Comparison of ENCODE assay signal across 9 mouse cellular contexts in the genomic region with DNA sequence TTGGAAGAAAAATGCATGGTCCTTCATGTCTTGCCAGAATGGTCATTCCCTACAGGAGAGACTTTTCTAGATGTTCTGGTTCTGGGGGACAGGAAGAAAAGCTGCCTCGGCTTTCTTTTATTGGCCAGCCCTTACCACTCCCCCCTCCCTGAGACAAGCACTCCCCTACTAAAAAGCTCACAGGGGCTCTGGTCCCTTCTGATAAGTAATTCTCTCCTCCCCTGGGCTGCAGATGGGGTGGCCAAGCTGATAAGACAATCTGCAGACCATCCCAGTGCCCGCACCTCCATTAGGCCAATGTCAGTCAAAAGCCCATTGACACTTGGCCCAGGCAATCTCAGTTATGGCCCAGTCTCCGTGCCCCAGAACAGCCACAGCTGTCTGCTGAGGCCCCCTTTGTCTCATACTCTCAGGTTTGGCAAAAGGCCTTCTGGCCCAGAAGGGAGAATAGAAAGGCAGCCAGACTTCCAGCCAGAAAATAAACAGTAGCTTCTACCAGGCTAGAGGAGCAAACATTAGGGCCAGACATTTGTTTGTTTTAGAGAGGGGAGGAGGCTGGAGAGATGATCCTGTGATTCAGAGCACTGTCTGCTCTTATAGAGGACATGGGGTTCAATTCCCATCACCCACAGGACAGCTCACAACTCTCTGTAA. TPM values are rescaled to one million over a fixed set of nuclear protein-coding genes. Genes with fewer than 3 reads are reported as not detected.
DNase-seq lines count a peak whose midpoint lies in the region; ATAC-seq and TF ChIP-seq lines count a peak whose summit lies in the region.
"Had no signal": no experiment of that assay in that cellular context is flagged by ENCODE, and none has a peak within 500 bp of the region (broad histone marks: within the 10 kb centered on the region; RNA-seq: fewer than 3 reads in every experiment).

No protein-coding gene starts in this region.

- intact Hi-C loops in gastrocnemius, adult 2 months (cut with DNase I), result loop anchor here (5.0 to 10.0 kb wide), 2 partner anchors 94 to 646 kb away; a partner anchor contains a TSS

- no peak for TF ChIP-seq POLR2A in liver, adult 2 months (IDR thresholded peaks at IDR 0.05; ENCODE audit: extremely low read depth, insufficient read depth, low read length)

- no peak for TF ChIP-seq CTCF in liver, adult 2 months (IDR thresholded peaks at IDR 0.05; ENCODE audit: low read depth, low read length)
- no peak for TF ChIP-seq CTCF in gastrocnemius, adult 2 months (IDR thresholded peaks at IDR 0.05)

- no peak overlapping the region for H3K4me2 ChIP-seq in kidney, embryonic 16.5 days (replicated peaks; ENCODE audit: low read depth, low read length)
- no peak overlapping the region for H3K4me2 ChIP-seq in neural tube, embryonic 14.5 days (ENCODE audit: low read depth, low read length)

- no peaks in the 10 kb centered on the region for H3K27me3 ChIP-seq in kidney, embryonic 16.5 days (ENCODE audit: insufficient read depth, low read length)
- no peaks in the 10 kb centered on the region for H3K27me3 ChIP-seq in heart, embryonic 10.5 days (ENCODE audit: insufficient read depth, poor library complexity, severe bottlenecking)
- H3K27me3 ChIP-seq in liver, adult 2 months (ENCODE audit: control insufficient read depth, insufficient read depth, low read length), result no peaks in the 10 kb centered on the region
- H3K27me3 ChIP-seq in neural tube, embryonic 14.5 days (ENCODE audit: control insufficient read depth, insufficient read depth, low read length), result no peaks in the 10 kb centered on the region

- no peak for ATAC-seq in kidney, embryonic 16.5 days (ENCODE audit: low FRiP score, low TSS enrichment)
- no peak for ATAC-seq in neural tube, embryonic 14.5 days (ENCODE audit: low read depth)

- H3K9me3 ChIP-seq in kidney, embryonic 16.5 days (ENCODE audit: low read length), result no peaks in the 10 kb centered on the region
- H3K9me3 ChIP-seq in heart, embryonic 10.5 days, result no peaks in the 10 kb centered on the region
- H3K9me3 ChIP-seq in neural tube, embryonic 14.5 days (ENCODE audit: control insufficient read depth, low read length), result no peaks in the 10 kb centered on the region

- 40% methylated on average over 3 of the region's 3 CpGs for whole genome bisulfite sequencing in kidney, embryonic 16.5 days
- WGBS in heart, embryonic 10.5 days, result 21% methylated on average over 3 of the region's 3 CpGs
- WGBS in liver, adult 2 months, result 10% methylated on average over 3 of the region's 3 CpGs
- WGBS in neural tube, embryonic 14.5 days, result 33% methylated on average over 3 of the region's 3 CpGs

- H3K79me2 ChIP-seq in liver, adult 2 months (ENCODE audit: control insufficient read depth, insufficient read depth, low read length), result peaks cover 4% of the 10 kb centered on the region; the same call in 1 of the 2 replicates

- peaks cover 7% of the 10 kb centered on the region for H3K4me1 ChIP-seq in kidney, embryonic 16.5 days (ENCODE audit: insufficient read depth, low read length)
- H3K4me1 ChIP-seq in heart, embryonic 10.5 days, result peaks cover 52% of the 10 kb centered on the region
- peaks cover 43% of the 10 kb centered on the region for H3K4me1 ChIP-seq in liver, adult 2 months (ENCODE audit: control insufficient read depth, insufficient read depth, low read length)
- H3K4me1 ChIP-seq in neural tube, embryonic 14.5 days (ENCODE audit: control insufficient read depth, insufficient read depth, low read length), result peaks cover 6% of the 10 kb centered on the region

- no peaks in the 10 kb centered on the region for H3K36me3 ChIP-seq in kidney, embryonic 16.5 days (ENCODE audit: insufficient read depth, low read length)
- peaks cover 9% of the 10 kb centered on the region; the same call in 1 of the 2 replicates for H3K36me3 ChIP-seq in heart, embryonic 10.5 days
- H3K36me3 ChIP-seq in liver, adult 2 months (ENCODE audit: control insufficient read depth, insufficient read depth, low read length), result peaks cover 11% of the 10 kb centered on the region; the same call in 1 of the 2 replicates
- no peaks in the 10 kb centered on the region for H3K36me3 ChIP-seq in neural tube, embryonic 14.5 days (ENCODE audit: control insufficient read depth, insufficient read depth, low read length)

- no peak overlapping the region for H3K27ac ChIP-seq in kidney, embryonic 16.5 days (ENCODE audit: low read length)
- H3K27ac ChIP-seq in heart, embryonic 10.5 days, result peak overlapping the region; percentile 86
- H3K27ac ChIP-seq in liver, adult 2 months (replicated peaks; ENCODE audit: insufficient read depth, low read depth, low read length), result peak overlapping the region; percentile 9; the same call in 1 of the 2 replicates
- H3K27ac ChIP-seq in neural tube, embryonic 14.5 days (ENCODE audit: low read depth, low read length), result peak overlapping the region; percentile 35; the same call in 1 of the 2 replicates
- H3K27ac ChIP-seq in gastrocnemius, adult 2 months, result no peak overlapping the region

- no peak for DNase-seq in kidney, postnatal 14 days
- peak; percentile 94 for DNase-seq in heart, embryonic 10.5 days (ENCODE audit: low spot score)
- DNase-seq in liver, adult 2 months (ENCODE audit: extremely low read depth, low read depth, low spot score), result peak; percentile 92
- no peak for DNase-seq in left cerebral cortex, adult 8-10 months (ENCODE audit: low spot score in 2 of 2)
- no peak for DNase-seq in gastrocnemius, adult 2 months
- DNase-seq in testis, postnatal 14 days (ENCODE audit: low spot score), result no peak

- no peak overlapping the region for H3K4me3 ChIP-seq in kidney, embryonic 16.5 days (ENCODE audit: low read length)
- peak overlapping the region; percentile 23; the same call in 1 of the 2 replicates for H3K4me3 ChIP-seq in heart, embryonic 10.5 days
- H3K4me3 ChIP-seq in liver, adult 2 months (ENCODE audit: insufficient read depth, low read depth, low read length), result no peak overlapping the region
- no peak overlapping the region for H3K4me3 ChIP-seq in neural tube, embryonic 14.5 days (ENCODE audit: low read depth, low read length)
- H3K4me3 ChIP-seq in gastrocnemius, adult 2 months, result no peak overlapping the region
- H3K4me3 ChIP-seq: myocyte had no signal

- 0 out of 2 replicates have a peak overlapping the region, but pooled peaks have one; percentile 5 for H3K9ac ChIP-seq in kidney, embryonic 16.5 days (replicated peaks; ENCODE audit: low read length)
- H3K9ac ChIP-seq in liver, adult 2 months (ENCODE audit: low read depth, low read length), result no peak overlapping the region
- H3K9ac ChIP-seq in neural tube, embryonic 14.5 days (replicated peaks; ENCODE audit: low read depth, low read length), result no peak overlapping the region

RNA-seq across cellular contexts. Expression of a gene that starts 3.1 kb away (rescaled TPM):
- polyA plus RNA-seq in kidney, embryonic 16.5 days (2015; fragmentation: Nextera tagmentation; extraction: Ambion mirVana), result 12.0 and 12.8 TPM in 2 replicates
- polyA plus RNA-seq in heart, embryonic 10.5 days (2016; fragmentation: Nextera tagmentation; extraction: Ambion mirVana), result 23.3 and 24.9 TPM in 2 replicates
- total RNA-seq in liver, adult 2 months (2014; rRNA removed), result 27.0 and 35.5 TPM in 2 replicates
- 62.1 and 87.1 TPM in 2 replicates for polyA plus RNA-seq in liver, adult 2 months (2012; rRNA removed)
- polyA plus RNA-seq in neural tube, embryonic 14.5 days (2014; fragmentation: Nextera tagmentation; extraction: Ambion mirVana), result 15.2 and 23.5 TPM in 2 replicates
- total RNA-seq in left cerebral cortex, adult 8-10 months (2022), result 10 to 100 TPM; 14.2 to 17.6 (median 16.2) TPM
- total RNA-seq in gastrocnemius, adult 2 months (2021), result 1 to 10 TPM; 5.0 to 6.4 TPM

RNA-seq across cellular contexts. Expression of a gene that starts 21.9 kb away (rescaled TPM):
- polyA plus RNA-seq in kidney, embryonic 16.5 days (2015; fragmentation: Nextera tagmentation; extraction: Ambion mirVana), result 112 and 117 TPM in 2 replicates
- polyA plus RNA-seq in heart, embryonic 10.5 days (2016; fragmentation: Nextera tagmentation; extraction: Ambion mirVana), result 138 and 163 TPM in 2 replicates
- total RNA-seq in liver, adult 2 months (2014; rRNA removed), result 0.28 and 1.5 TPM in 2 replicates
- 0.37 and 0.57 TPM in 2 replicates for polyA plus RNA-seq in liver, adult 2 months (2012; rRNA removed)
- 8.4 and 11.9 TPM in 2 replicates for polyA plus RNA-seq in neural tube, embryonic 14.5 days (2014; fragmentation: Nextera tagmentation; extraction: Ambion mirVana)
- total RNA-seq in left cerebral cortex, adult 8-10 months (2022), result 1 to 10 TPM in 3 of 4 experiments, under 1 TPM in 1; 0.93 to 2.3 (median 1.8) TPM
- 1 to 10 TPM; 4.4 to 9.9 TPM for total RNA-seq in gastrocnemius, adult 2 months (2021)

RNA-seq across cellular contexts. Expression of a gene that starts 22.1 kb away (rescaled TPM):
- polyA plus RNA-seq in kidney, embryonic 16.5 days (2015; fragmentation: Nextera tagmentation; extraction: Ambion mirVana), result 36.6 and 38.3 TPM in 2 replicates
- 44.1 and 48.3 TPM in 2 replicates for polyA plus RNA-seq in heart, embryonic 10.5 days (2016; fragmentation: Nextera tagmentation; extraction: Ambion mirVana)
- 10.9 and 14.5 TPM in 2 replicates for total RNA-seq in liver, adult 2 months (2014; rRNA removed)
- polyA plus RNA-seq in liver, adult 2 months (2012; rRNA removed), result 27.8 and 30.8 TPM in 2 replicates
- polyA plus RNA-seq in neural tube, embryonic 14.5 days (2014; fragmentation: Nextera tagmentation; extraction: Ambion mirVana), result 24.5 and 28.6 TPM in 2 replicates
- total RNA-seq in left cerebral cortex, adult 8-10 months (2022), result 10 to 100 TPM; 24.8 to 36.1 (median 29.7) TPM
- 10 to 100 TPM; 17.0 to 20.6 TPM for total RNA-seq in gastrocnemius, adult 2 months (2021)

RNA-seq across cellular contexts. Expression of a gene that starts 45.2 kb away (rescaled TPM):
- 0.32 and 0.36 TPM in 2 replicates for polyA plus RNA-seq in kidney, embryonic 16.5 days (2015; fragmentation: Nextera tagmentation; extraction: Ambion mirVana)
- 0.20 and 0.30 TPM in 2 replicates for polyA plus RNA-seq in heart, embryonic 10.5 days (2016; fragmentation: Nextera tagmentation; extraction: Ambion mirVana)
- total RNA-seq in liver, adult 2 months (2014; rRNA removed), result not detected in 2 replicates
- not detected in 2 replicates for polyA plus RNA-seq in liver, adult 2 months (2012; rRNA removed)
- 0.16 and 0.36 TPM in 2 replicates for polyA plus RNA-seq in neural tube, embryonic 14.5 days (2014; fragmentation: Nextera tagmentation; extraction: Ambion mirVana)
- total RNA-seq in left cerebral cortex, adult 8-10 months (2022), result under 1 TPM; 0.19 to 0.46 (median 0.37) TPM
- under 1 TPM; 0.08 to 0.13 TPM for total RNA-seq in gastrocnemius, adult 2 months (2021)

Comparison
In these comparisons a context has a peak if more than half of its experiments do, and no peak if none do; other contexts are left out.
1. H3K27ac ChIP-seq: peak in heart, embryonic 10.5 days (single experiment), liver, adult 2 months (single experiment) and neural tube, embryonic 14.5 days (single experiment); none in kidney, embryonic 16.5 days (single experiment) and gastrocnemius, adult 2 months (single experiment).
2. DNase-seq: peak in heart, embryonic 10.5 days (single experiment) and liver, adult 2 months (single experiment); none in kidney, postnatal 14 days (single experiment), left cerebral cortex, adult 8-10 months (0 of 2), gastrocnemius, adult 2 months (single experiment) and testis, postnatal 14 days (single experiment).